Mouse (Mus musculus): Measurements from ENCODE around the gene Stk40. TPM values are rescaled to one million over a fixed set of nuclear protein-coding genes. Genes with fewer than 3 reads are reported as not detected.

Stk40 gene
- polyA plus RNA-seq, 1 experiment from 2014 or later, result 26.4 TPM

DNA sequence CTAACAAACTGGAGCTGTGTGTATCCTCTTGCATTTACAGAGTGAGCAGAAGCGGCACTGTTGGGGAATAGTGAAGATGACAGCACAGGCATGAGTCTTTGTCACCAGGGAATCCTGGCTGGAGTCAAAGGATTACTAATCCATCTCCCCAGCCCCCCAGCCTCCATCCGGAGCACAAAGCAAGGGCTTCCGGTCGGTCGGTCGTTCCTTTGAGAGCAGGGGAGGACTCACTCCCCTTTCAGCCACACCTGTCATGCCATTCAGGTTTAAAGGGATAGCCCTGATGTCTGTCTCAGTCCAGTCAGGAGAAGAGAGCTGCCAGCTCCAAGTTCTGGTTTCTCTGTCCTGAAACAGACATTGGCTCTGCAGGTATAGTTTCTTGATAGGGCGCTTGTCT is 7.4 kb downstream of the Stk40 start:
- H3K9ac ChIP-seq, result peak overlapping the region; percentile 72
- H3K36me3 ChIP-seq, result no peaks in the 10 kb centered on the region
- H3K4me3 ChIP-seq, result peak overlapping the region; percentile 21
- H3K27me3 ChIP-seq (replicated peaks), result no peaks in the 10 kb centered on the region
- H3K27ac ChIP-seq (replicated peaks), result peak overlapping the region; percentile 96
- peak overlapping the region; percentile 60 for H3K4me2 ChIP-seq
- WGBS, result 15% methylated on average over 7 of the region's 7 CpGs
- ATAC-seq (ENCODE audit: extremely low read depth, insufficient number of reproducible peaks, low FRiP score, low TSS enrichment), result no peak
- no peaks in the 10 kb centered on the region for H3K9me3 ChIP-seq
- H3K4me1 ChIP-seq, result peaks cover 81% of the 10 kb centered on the region

DNA sequence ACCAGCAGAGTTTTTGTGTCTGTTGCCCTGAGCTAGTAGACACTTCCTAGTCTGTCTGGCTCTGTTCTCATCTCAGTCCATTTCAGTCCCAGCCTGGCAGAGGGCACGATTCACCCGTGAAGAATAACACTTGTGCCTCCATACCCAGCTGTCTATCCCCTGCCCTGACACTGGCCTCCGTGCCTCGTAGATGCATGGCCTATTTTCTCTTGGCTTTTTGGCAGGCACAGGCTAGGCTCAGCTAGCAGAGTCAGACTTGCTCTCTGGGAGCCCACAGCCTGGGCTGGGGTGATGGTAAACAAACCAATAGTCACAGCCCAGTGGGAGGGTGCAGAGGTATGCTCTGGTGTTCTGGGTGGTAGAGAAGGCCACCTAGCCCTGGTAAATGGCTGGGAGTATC is 9.5 kb downstream of the Stk40 start:
- Histone ChIP-seq H3K9ac (peak overlapping the region; percentile 11; the same call in 1 of the 2 replicates), H3K36me3 (peaks cover 5% of the 10 kb centered on the region; the same call in 1 of the 2 replicates), H3K27ac (replicated peaks) (no peak overlapping the region), H3K4me3 (no peak overlapping the region), H3K27me3 (replicated peaks) (no peaks in the 10 kb centered on the region), H3K4me2 (no peak overlapping the region), H3K4me1 (peaks cover 65% of the 10 kb centered on the region), H3K9me3 (no peaks in the 10 kb centered on the region)
- 77% methylated on average over 4 of the region's 4 CpGs for WGBS
- no peak for ATAC-seq (ENCODE audit: extremely low read depth, insufficient number of reproducible peaks, low FRiP score, low TSS enrichment)

DNA sequence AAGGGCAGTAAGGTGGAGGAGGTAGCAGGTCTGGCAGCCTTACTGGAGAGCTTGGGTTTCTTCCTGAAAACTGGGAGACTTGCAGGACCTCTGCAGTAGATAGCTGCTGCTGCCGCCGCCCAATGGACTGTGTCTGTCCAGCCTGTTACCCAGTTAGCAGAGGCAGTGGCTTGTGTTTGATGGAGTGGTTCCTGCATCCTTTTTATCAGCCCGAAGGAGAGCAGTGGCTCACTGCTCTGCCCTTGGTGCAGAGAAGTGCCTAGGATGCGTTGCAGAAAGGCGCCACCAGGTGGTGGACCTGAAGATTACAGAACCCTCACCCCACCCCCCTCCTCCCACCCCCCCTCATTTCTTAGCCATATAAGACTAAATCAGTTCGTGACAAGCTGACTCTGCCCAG is 10.2 kb downstream of the Stk40 start:
- Histone ChIP-seq H3K9ac (no peak overlapping the region), H3K27ac (replicated peaks) (no peak overlapping the region), H3K4me3 (no peak overlapping the region), H3K36me3 (peaks cover 10% of the 10 kb centered on the region; the same call in 1 of the 2 replicates), H3K27me3 (replicated peaks) (no peaks in the 10 kb centered on the region), H3K9me3 (no peaks in the 10 kb centered on the region), H3K4me1 (peaks cover 58% of the 10 kb centered on the region), H3K4me2 (no peak overlapping the region)
- WGBS, result 7% methylated on average over 6 of the region's 6 CpGs
- ATAC-seq (ENCODE audit: extremely low read depth, insufficient number of reproducible peaks, low FRiP score, low TSS enrichment), result no peak

DNA sequence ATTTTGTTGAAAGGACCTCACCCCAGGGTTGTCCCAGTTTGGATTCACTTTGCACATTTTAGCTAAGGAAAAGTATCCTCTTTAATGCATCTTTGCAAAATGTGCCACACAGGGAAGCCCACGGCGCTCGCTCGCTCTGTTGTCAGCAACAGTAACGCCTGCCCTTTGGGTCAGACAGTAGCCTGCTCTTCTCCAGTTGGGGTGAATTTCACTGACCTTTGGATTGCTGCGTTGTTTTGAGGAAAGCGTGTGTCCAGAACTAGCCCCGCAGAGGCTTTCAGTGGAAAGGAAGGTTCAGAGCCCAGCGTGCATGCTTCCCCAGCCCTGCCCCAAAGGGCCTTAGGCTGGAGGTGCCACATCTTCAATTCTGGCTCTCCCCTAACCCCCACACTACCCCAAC is 11.7 kb downstream of the Stk40 start:
- no peak overlapping the region for H3K27ac ChIP-seq (replicated peaks)
- ATAC-seq (ENCODE audit: extremely low read depth, insufficient number of reproducible peaks, low FRiP score, low TSS enrichment), result no peak
- no peaks in the 10 kb centered on the region for H3K27me3 ChIP-seq (replicated peaks)
- H3K4me1 ChIP-seq, result peaks cover 43% of the 10 kb centered on the region
- WGBS, result 91% methylated on average over 9 of the region's 9 CpGs
- no peaks in the 10 kb centered on the region for H3K9me3 ChIP-seq
- peaks cover 13% of the 10 kb centered on the region for H3K36me3 ChIP-seq
- peak overlapping the region; percentile 42; the same call in 1 of the 2 replicates for H3K9ac ChIP-seq
- no peak overlapping the region for H3K4me2 ChIP-seq
- H3K4me3 ChIP-seq, result no peak overlapping the region

DNA sequence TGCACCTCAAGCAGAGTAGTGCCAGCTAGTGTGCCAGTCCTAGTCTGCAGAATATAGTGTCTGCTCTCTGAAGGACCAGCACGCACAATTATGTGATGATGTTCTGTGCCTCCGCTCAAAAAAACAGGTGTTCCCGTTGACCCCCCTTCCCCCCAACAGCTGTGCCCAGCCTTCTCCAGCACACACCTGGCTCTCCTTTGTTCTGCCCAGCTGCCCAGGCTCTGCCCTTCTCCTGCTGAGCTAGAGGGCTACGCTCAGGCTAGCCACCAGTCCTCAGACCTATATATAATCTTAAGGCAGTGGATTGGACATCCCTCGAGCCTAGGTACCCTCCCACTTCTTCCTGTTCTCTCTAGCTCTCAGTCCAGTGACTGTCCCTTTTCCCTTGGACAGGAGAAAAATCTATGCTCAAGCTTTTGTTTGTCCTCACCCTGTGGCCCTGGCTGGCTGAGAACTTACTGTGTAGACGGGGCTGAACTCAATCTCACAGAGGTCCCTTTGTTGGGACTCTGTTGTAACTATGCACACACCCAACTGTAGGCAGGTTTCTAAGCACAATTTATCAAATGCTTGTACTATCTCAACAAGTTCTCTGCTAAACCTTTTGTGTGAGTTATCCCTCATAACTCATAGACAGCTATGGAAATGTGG is 12.2 kb downstream of the Stk40 start:
- no peaks in the 10 kb centered on the region for H3K27me3 ChIP-seq (replicated peaks)
- peaks cover 18% of the 10 kb centered on the region for H3K36me3 ChIP-seq
- ATAC-seq (ENCODE audit: extremely low read depth, insufficient number of reproducible peaks, low FRiP score, low TSS enrichment), result no peak
- H3K4me1 ChIP-seq, result peaks cover 37% of the 10 kb centered on the region
- no peak overlapping the region for H3K27ac ChIP-seq (replicated peaks)
- H3K4me3 ChIP-seq, result no peak overlapping the region
- peak overlapping the region; percentile 42; the same call in 1 of the 2 replicates for H3K9ac ChIP-seq
- no peak overlapping the region for H3K4me2 ChIP-seq
- peaks cover 1% of the 10 kb centered on the region; the same call in 1 of the 2 replicates for H3K9me3 ChIP-seq
- 66% methylated on average over 6 of the region's 6 CpGs for WGBS

DNA sequence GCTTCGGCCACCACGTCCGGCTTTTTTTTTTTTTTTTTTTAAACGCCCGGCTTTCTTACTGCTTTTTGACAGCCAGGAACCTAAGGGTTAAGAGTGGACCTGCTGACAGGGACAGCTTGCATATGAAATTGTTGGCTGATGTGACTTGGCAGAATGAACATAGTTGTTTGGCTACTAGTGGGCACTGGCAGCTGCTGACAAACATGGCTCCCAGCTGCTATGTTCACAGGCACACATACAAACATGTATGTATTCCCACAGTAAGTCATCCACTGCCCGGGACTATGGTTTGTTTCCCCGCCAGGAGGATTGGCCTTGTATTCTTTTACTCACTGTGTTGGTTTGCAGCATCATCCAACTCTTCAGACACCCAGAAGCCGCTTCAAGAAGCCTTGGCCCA is 13.4 kb downstream of the Stk40 start:
- H3K27ac ChIP-seq (replicated peaks), result no peak overlapping the region
- 74% methylated on average over 8 of the region's 8 CpGs for WGBS
- no peak for ATAC-seq (ENCODE audit: extremely low read depth, insufficient number of reproducible peaks, low FRiP score, low TSS enrichment)

DNA sequence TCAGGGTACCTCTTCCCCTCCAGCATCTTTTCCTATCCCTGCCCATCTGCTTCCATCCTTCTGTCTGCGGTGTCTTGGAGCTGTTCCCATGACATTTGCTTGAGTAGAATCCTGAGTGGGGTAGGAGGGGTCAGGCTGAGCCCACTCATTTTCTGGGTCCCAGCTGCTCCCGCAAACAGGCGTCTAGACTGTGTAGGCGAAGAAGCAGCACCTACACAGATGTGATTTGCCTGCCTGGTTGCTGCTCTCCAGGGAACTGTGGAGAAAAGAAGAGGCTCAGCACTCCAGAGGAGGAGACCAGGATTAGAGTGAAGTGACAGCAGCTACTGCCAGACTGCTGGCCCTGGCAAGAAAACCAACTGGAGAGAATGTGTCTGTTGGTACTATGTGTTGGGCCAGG is 14.9 kb downstream of the Stk40 start:
- no peak overlapping the region for H3K9ac ChIP-seq
- 93% methylated on average over 4 of the region's 4 CpGs for WGBS
- no peak for ATAC-seq (ENCODE audit: extremely low read depth, insufficient number of reproducible peaks, low FRiP score, low TSS enrichment)

More for the DNA sequence above, 13.4 kb downstream of the Stk40 start:
- H3K4me3 ChIP-seq, result no peak overlapping the region
- H3K9ac ChIP-seq, result no peak overlapping the region
- no peak overlapping the region for H3K4me2 ChIP-seq
- H3K4me1 ChIP-seq, result peaks cover 26% of the 10 kb centered on the region
- peaks cover 28% of the 10 kb centered on the region for H3K36me3 ChIP-seq
- peaks cover 10% of the 10 kb centered on the region for H3K9me3 ChIP-seq
- H3K27me3 ChIP-seq (replicated peaks), result no peaks in the 10 kb centered on the region

DNA sequence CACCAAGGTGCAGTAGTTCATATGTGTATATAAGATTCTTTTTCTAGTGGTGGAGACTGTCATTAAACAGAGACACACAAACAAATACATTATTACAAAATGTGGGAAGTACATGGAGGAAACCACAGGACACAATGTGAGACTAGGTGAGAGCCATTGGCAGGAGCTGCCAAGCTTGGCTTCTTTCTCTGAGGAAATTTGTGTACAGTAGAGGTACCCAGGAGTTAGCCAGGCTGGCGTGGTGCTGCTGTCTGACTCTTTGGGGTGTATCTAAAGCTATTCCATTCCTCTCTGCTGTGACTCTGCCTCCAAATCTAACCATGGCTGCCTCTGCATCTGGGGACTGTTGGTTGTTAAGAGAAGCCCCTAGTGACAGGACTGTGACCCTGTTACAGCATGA is 15.3 kb downstream of the Stk40 start:
- H3K27ac ChIP-seq (replicated peaks), result no peak overlapping the region
- H3K4me1 ChIP-seq, result peaks cover 20% of the 10 kb centered on the region
- no peak overlapping the region for H3K4me2 ChIP-seq
- no peak overlapping the region for H3K9ac ChIP-seq
- no peak overlapping the region for H3K4me3 ChIP-seq
- no peaks in the 10 kb centered on the region for H3K27me3 ChIP-seq (replicated peaks)
- peaks cover 41% of the 10 kb centered on the region for H3K36me3 ChIP-seq
- H3K9me3 ChIP-seq, result peaks cover 10% of the 10 kb centered on the region
- 73% methylated on average over 1 of the region's 1 CpGs for WGBS
- ATAC-seq (ENCODE audit: extremely low read depth, insufficient number of reproducible peaks, low FRiP score, low TSS enrichment), result no peak

More for the DNA sequence above, 14.9 kb downstream of the Stk40 start:
- Histone ChIP-seq H3K27me3 (replicated peaks) (no peaks in the 10 kb centered on the region), H3K9me3 (peaks cover 10% of the 10 kb centered on the region), H3K4me2 (no peak overlapping the region), H3K4me3 (no peak overlapping the region), H3K36me3 (peaks cover 37% of the 10 kb centered on the region), H3K4me1 (peaks cover 22% of the 10 kb centered on the region), H3K27ac (replicated peaks) (no peak overlapping the region)

DNA sequence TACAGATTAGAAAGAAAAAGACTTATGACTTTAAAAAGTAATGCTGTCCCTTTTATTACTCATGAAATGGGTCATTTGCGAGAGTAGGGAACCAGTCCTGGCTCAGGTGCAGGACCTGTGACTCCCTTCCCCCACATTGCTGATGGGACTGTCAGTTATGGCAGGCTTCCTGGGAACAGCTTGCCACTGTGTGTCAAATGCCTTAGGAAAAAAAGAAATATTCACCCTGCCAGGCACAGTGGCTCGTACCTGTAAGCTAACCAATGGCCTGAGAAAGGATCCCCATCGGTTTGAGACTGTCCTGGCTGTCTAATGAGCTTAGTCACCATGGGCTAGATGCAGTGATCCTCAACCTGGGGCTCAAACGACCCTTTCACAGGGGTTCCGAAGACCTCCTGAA is 16.3 kb downstream of the Stk40 start:
- Histone ChIP-seq H3K36me3 (peaks cover 50% of the 10 kb centered on the region), H3K9ac (no peak overlapping the region), H3K27me3 (replicated peaks) (no peaks in the 10 kb centered on the region), H3K27ac (replicated peaks) (no peak overlapping the region), H3K4me1 (peaks cover 20% of the 10 kb centered on the region), H3K4me3 (no peak overlapping the region), H3K4me2 (no peak overlapping the region), H3K9me3 (peaks cover 10% of the 10 kb centered on the region)
- WGBS, result 88% methylated on average over 5 of the region's 5 CpGs
- no peak for ATAC-seq (ENCODE audit: extremely low read depth, insufficient number of reproducible peaks, low FRiP score, low TSS enrichment)

DNA sequence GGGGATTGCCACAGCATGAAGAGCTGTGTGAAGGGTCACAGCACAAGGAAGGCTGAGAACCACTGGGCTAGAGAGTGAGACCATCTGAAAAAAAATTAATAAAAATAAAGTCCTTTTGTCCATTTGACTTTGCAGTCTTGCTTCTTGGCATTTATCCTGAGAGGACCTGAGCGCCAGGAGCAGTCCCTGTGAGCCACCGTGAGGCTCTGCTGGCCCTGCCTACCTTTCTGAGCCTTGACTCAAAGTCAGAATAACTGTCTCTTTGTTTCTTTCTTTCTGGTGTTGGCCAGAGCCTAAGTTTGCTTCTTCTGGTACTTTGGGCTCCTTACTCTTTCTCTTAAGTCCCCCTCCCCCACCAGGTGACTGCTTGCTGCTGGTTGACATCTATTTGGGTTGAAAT is 16.7 kb downstream of the Stk40 start:
- Histone ChIP-seq H3K4me1 (peaks cover 18% of the 10 kb centered on the region), H3K9ac (no peak overlapping the region), H3K36me3 (peaks cover 54% of the 10 kb centered on the region), H3K27ac (replicated peaks) (no peak overlapping the region), H3K4me3 (no peak overlapping the region), H3K27me3 (replicated peaks) (no peaks in the 10 kb centered on the region), H3K9me3 (peaks cover 10% of the 10 kb centered on the region), H3K4me2 (no peak overlapping the region)
- no peak for ATAC-seq (ENCODE audit: extremely low read depth, insufficient number of reproducible peaks, low FRiP score, low TSS enrichment)
- 93% methylated on average over 2 of the region's 2 CpGs for WGBS

DNA sequence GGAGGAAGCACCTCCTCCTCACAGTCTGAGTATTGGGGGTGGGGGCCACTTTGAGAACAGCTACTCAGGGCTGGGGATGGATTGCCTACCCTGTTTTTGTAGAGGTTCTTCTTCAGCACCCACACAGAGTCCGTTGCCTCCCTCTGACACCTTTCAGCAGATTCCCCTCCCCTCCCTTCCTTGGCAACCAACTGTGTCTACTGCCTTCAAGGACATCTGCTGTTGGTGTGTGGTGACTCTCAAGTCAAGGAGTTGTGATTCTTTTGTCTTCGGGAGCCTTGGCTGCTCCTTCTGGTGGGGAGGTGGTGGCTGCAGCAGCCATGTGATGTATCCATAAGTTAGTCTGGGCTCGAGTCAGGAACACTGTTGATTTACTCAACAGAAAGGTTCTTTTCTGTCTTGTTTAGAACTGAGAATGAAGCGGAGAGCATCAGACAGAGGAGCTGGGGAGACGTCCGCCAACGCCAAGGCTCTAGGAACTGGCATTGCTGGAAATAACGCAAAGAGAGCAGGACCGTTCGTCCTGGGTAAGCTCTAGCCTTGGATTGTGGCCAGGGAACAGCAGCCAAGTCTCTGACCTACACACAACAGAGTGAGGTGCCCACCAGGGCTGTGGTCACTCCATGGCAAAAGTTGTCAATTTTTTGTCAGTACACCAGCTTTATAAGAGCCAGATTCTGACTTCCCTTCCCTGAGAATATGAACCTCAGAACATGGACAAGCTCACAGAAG is 19.7 kb downstream of the Stk40 start:
- peaks cover 77% of the 10 kb centered on the region for H3K36me3 ChIP-seq
- WGBS, result 63% methylated on average over 10 of the region's 10 CpGs
- H3K4me3 ChIP-seq, result no peak overlapping the region
- no peak overlapping the region for H3K9ac ChIP-seq
- H3K27me3 ChIP-seq (replicated peaks), result no peaks in the 10 kb centered on the region
- H3K27ac ChIP-seq (replicated peaks), result no peak overlapping the region
- no peak overlapping the region for H3K4me2 ChIP-seq
- no peak for ATAC-seq (ENCODE audit: extremely low read depth, insufficient number of reproducible peaks, low FRiP score, low TSS enrichment)
- H3K4me1 ChIP-seq, result peaks cover 8% of the 10 kb centered on the region
- H3K9me3 ChIP-seq, result peaks cover 10% of the 10 kb centered on the region

All from heart, embryonic 13.5 days (tissue).